Mouse (Mus musculus): ENCODE results near the gene Ogfr. TPM values are rescaled to one million over a fixed set of nuclear protein-coding genes. Genes with fewer than 3 reads are reported as not detected.

Ogfr gene
- polyA plus RNA-seq, 1 experiment from 2014 or later: 66.3 TPM

GRCm38 (mm10) chr2:180582481-180583153 is 6.4 kb upstream of the Ogfr start:
- no peaks in the 10 kb centered on the region for H3K9me3 ChIP-seq (ENCODE audit: control insufficient read depth, low read length)
- peak overlapping the region; percentile 71 for H3K27ac ChIP-seq (replicated peaks; ENCODE audit: low read depth, low read length)
- no peaks in the 10 kb centered on the region for H3K27me3 ChIP-seq (replicated peaks; ENCODE audit: control insufficient read depth, insufficient read depth, low read length)
- H3K4me1 ChIP-seq (ENCODE audit: control insufficient read depth, insufficient read depth, low read length): peaks cover 9% of the 10 kb centered on the region; the same call in 1 of the 2 replicates
- H3K4me2 ChIP-seq (ENCODE audit: low read depth, low read length): peak overlapping the region; percentile 80
- peak overlapping the region; percentile 97 for H3K9ac ChIP-seq (ENCODE audit: low read depth, low read length)
- peaks cover 15% of the 10 kb centered on the region for H3K36me3 ChIP-seq (ENCODE audit: control insufficient read depth, insufficient read depth, low read length)
- WGBS: 0% methylated on average over 30 of the region's 57 CpGs
- DNase-seq (ENCODE audit: low spot score): peak; percentile 96
- ATAC-seq (ENCODE audit: low read depth): peak; percentile 91
- H3K4me3 ChIP-seq (ENCODE audit: low read depth, low read length): peak overlapping the region; percentile 86

GRCm38 (mm10) chr2:180583154-180583507 is 5.9 kb upstream of the Ogfr start:
- DNase-seq (ENCODE audit: low spot score) (no peak), ATAC-seq (ENCODE audit: low read depth) (no peak; the same call in 1 of the 2 replicates)
- Histone ChIP-seq H3K9ac (ENCODE audit: low read depth, low read length) (peak overlapping the region; percentile 97), H3K36me3 (ENCODE audit: control insufficient read depth, insufficient read depth, low read length) (peaks cover 15% of the 10 kb centered on the region), H3K27ac (replicated peaks; ENCODE audit: low read depth, low read length) (no peak overlapping the region), H3K9me3 (ENCODE audit: control insufficient read depth, low read length) (no peaks in the 10 kb centered on the region), H3K4me2 (ENCODE audit: low read depth, low read length) (peak overlapping the region; percentile 80), H3K4me1 (ENCODE audit: control insufficient read depth, insufficient read depth, low read length) (peaks cover 9% of the 10 kb centered on the region; the same call in 1 of the 2 replicates), H3K4me3 (ENCODE audit: low read depth, low read length) (peak overlapping the region; percentile 86), H3K27me3 (replicated peaks; ENCODE audit: control insufficient read depth, insufficient read depth, low read length) (no peaks in the 10 kb centered on the region)
- WGBS: 35% methylated on average over 5 of the region's 7 CpGs

- WGBS: 51% methylated on average over 6 of the region's 6 CpGs
- peak overlapping the region; percentile 92 for H3K27ac ChIP-seq (replicated peaks; ENCODE audit: low read depth, low read length)
- peak overlapping the region; percentile 98 for H3K4me3 ChIP-seq (ENCODE audit: low read depth, low read length)
- peak overlapping the region; percentile 96 for H3K9ac ChIP-seq (ENCODE audit: low read depth, low read length)
- peak overlapping the region; percentile 62 for H3K4me2 ChIP-seq (ENCODE audit: low read depth, low read length)
- H3K27me3 ChIP-seq (replicated peaks; ENCODE audit: control insufficient read depth, insufficient read depth, low read length): no peaks in the 10 kb centered on the region
- no peaks in the 10 kb centered on the region for H3K9me3 ChIP-seq (ENCODE audit: control insufficient read depth, low read length)
- DNase-seq (ENCODE audit: low spot score): peak; percentile 7
- peaks cover 8% of the 10 kb centered on the region for H3K4me1 ChIP-seq (ENCODE audit: control insufficient read depth, insufficient read depth, low read length)
- ATAC-seq (ENCODE audit: low read depth): no peak; the same call in 1 of the 2 replicates
- H3K36me3 ChIP-seq (ENCODE audit: control insufficient read depth, insufficient read depth, low read length): peaks cover 43% of the 10 kb centered on the region
Measured at GRCm38 (mm10) chr2:180588736-180589122, 316 bp upstream of the Ogfr start.

GRCm38 (mm10) chr2:180597490-180597889 is 8.4 kb downstream of the Ogfr start, which contains the start of gene Col9a3:
Gene Col9a3 (plus strand): TSS chr2:180597790.
- ATAC-seq (ENCODE audit: low read depth) (no peak), DNase-seq (ENCODE audit: low spot score) (no peak)
- Histone ChIP-seq H3K27me3 (replicated peaks; ENCODE audit: control insufficient read depth, insufficient read depth, low read length) (0 out of 2 replicates have a peak, but pooled peaks cover 5% of the 10 kb centered on the region), H3K27ac (replicated peaks; ENCODE audit: low read depth, low read length) (peak within 1 kb of the TSS; percentile 86), H3K4me2 (ENCODE audit: low read depth, low read length) (peak within 1 kb of the TSS; percentile 59), H3K9me3 (ENCODE audit: control insufficient read depth, low read length) (no peaks in the 10 kb centered on the region), H3K4me1 (ENCODE audit: control insufficient read depth, insufficient read depth, low read length) (peaks cover 20% of the 10 kb centered on the region), H3K36me3 (ENCODE audit: control insufficient read depth, insufficient read depth, low read length) (peaks cover 30% of the 10 kb centered on the region), H3K9ac (ENCODE audit: low read depth, low read length) (peak within 1 kb of the TSS; percentile 61), H3K4me3 (ENCODE audit: low read depth, low read length) (peak within 1 kb of the TSS; percentile 42)
- 39% methylated on average over 4 of the region's 4 CpGs for WGBS

GRCm38 (mm10) chr2:180598157-180598705 is 9.2 kb downstream of the Ogfr start:
- Histone ChIP-seq H3K36me3 (ENCODE audit: control insufficient read depth, insufficient read depth, low read length) (peaks cover 23% of the 10 kb centered on the region), H3K9ac (ENCODE audit: low read depth, low read length) (peak overlapping the region; percentile 61), H3K4me2 (ENCODE audit: low read depth, low read length) (peak overlapping the region; percentile 59), H3K9me3 (ENCODE audit: control insufficient read depth, low read length) (no peaks in the 10 kb centered on the region), H3K4me3 (ENCODE audit: low read depth, low read length) (peak overlapping the region; percentile 42), H3K27me3 (replicated peaks; ENCODE audit: control insufficient read depth, insufficient read depth, low read length) (0 out of 2 replicates have a peak, but pooled peaks cover 5% of the 10 kb centered on the region), H3K27ac (replicated peaks; ENCODE audit: low read depth, low read length) (peak overlapping the region; percentile 86), H3K4me1 (ENCODE audit: control insufficient read depth, insufficient read depth, low read length) (peaks cover 20% of the 10 kb centered on the region)
- peak; percentile 70 for ATAC-seq (ENCODE audit: low read depth)
- 1% methylated on average over 33 of the region's 41 CpGs for WGBS
- peak; percentile 24 for DNase-seq (ENCODE audit: low spot score)

- Histone ChIP-seq H3K4me2 (ENCODE audit: low read depth, low read length) (peak overlapping the region; percentile 59), H3K4me1 (ENCODE audit: control insufficient read depth, insufficient read depth, low read length) (peaks cover 20% of the 10 kb centered on the region), H3K9ac (ENCODE audit: low read depth, low read length) (peak overlapping the region; percentile 61), H3K9me3 (ENCODE audit: control insufficient read depth, low read length) (no peaks in the 10 kb centered on the region), H3K4me3 (ENCODE audit: low read depth, low read length) (peak overlapping the region; percentile 42), H3K27ac (replicated peaks; ENCODE audit: low read depth, low read length) (peak overlapping the region; percentile 86), H3K36me3 (ENCODE audit: control insufficient read depth, insufficient read depth, low read length) (no peaks in the 10 kb centered on the region; the same call in 1 of the 2 replicates), H3K27me3 (replicated peaks; ENCODE audit: control insufficient read depth, insufficient read depth, low read length) (0 out of 2 replicates have a peak, but pooled peaks cover 5% of the 10 kb centered on the region)
- WGBS: 10% methylated on average over 8 of the region's 9 CpGs
- no peak; the same call in 1 of the 2 replicates for ATAC-seq (ENCODE audit: low read depth)
- DNase-seq (ENCODE audit: low spot score): peak; percentile 61
Measured at GRCm38 (mm10) chr2:180600569-180601021, 11.6 kb downstream of the Ogfr start.

- DNase-seq (ENCODE audit: low spot score) (peak; percentile 72), ATAC-seq (ENCODE audit: low read depth) (peak; percentile 69)
- Histone ChIP-seq H3K27me3 (replicated peaks; ENCODE audit: control insufficient read depth, insufficient read depth, low read length) (no peaks in the 10 kb centered on the region), H3K4me1 (ENCODE audit: control insufficient read depth, insufficient read depth, low read length) (peaks cover 7% of the 10 kb centered on the region), H3K9me3 (ENCODE audit: control insufficient read depth, low read length) (no peaks in the 10 kb centered on the region), H3K36me3 (ENCODE audit: control insufficient read depth, insufficient read depth, low read length) (no peaks in the 10 kb centered on the region; the same call in 1 of the 2 replicates), H3K9ac (ENCODE audit: low read depth, low read length) (no peak overlapping the region), H3K4me2 (ENCODE audit: low read depth, low read length) (no peak overlapping the region), H3K27ac (replicated peaks; ENCODE audit: low read depth, low read length) (peak overlapping the region; percentile 50), H3K4me3 (ENCODE audit: low read depth, low read length) (no peak overlapping the region)
- 43% methylated on average over 6 of the region's 6 CpGs for WGBS
Measured at GRCm38 (mm10) chr2:180604781-180605180, 15.7 kb downstream of the Ogfr start.

- H3K27me3 ChIP-seq (replicated peaks; ENCODE audit: control insufficient read depth, insufficient read depth, low read length): no peaks in the 10 kb centered on the region
- H3K9ac ChIP-seq (ENCODE audit: low read depth, low read length): no peak overlapping the region
- H3K9me3 ChIP-seq (ENCODE audit: control insufficient read depth, low read length): no peaks in the 10 kb centered on the region
- no peak for ATAC-seq (ENCODE audit: low read depth)
- no peak for DNase-seq (ENCODE audit: low spot score)
- H3K4me1 ChIP-seq (ENCODE audit: control insufficient read depth, insufficient read depth, low read length): no peaks in the 10 kb centered on the region
- H3K36me3 ChIP-seq (ENCODE audit: control insufficient read depth, insufficient read depth, low read length): no peaks in the 10 kb centered on the region; the same call in 1 of the 2 replicates
- 0 out of 2 replicates have a peak overlapping the region, but pooled peaks have one; percentile 10 for H3K27ac ChIP-seq (replicated peaks; ENCODE audit: low read depth, low read length)
- WGBS: 72% methylated on average over 4 of the region's 4 CpGs
- no peak overlapping the region for H3K4me2 ChIP-seq (ENCODE audit: low read depth, low read length)
- H3K4me3 ChIP-seq (ENCODE audit: low read depth, low read length): no peak overlapping the region
Measured at GRCm38 (mm10) chr2:180610283-180610682, 21.2 kb downstream of the Ogfr start.

Measured in embryonic facial prominence, embryonic 14.5 days (tissue).